Mouse (Mus musculus): ENCODE results near the gene Pdzrn3. TPM values are rescaled to one million over a fixed set of nuclear protein-coding genes. Genes with fewer than 3 reads are reported as not detected.

Pdzrn3 gene
- polyA plus RNA-seq, 1 experiment from 2014 or later, result 16.5 TPM

DNA sequence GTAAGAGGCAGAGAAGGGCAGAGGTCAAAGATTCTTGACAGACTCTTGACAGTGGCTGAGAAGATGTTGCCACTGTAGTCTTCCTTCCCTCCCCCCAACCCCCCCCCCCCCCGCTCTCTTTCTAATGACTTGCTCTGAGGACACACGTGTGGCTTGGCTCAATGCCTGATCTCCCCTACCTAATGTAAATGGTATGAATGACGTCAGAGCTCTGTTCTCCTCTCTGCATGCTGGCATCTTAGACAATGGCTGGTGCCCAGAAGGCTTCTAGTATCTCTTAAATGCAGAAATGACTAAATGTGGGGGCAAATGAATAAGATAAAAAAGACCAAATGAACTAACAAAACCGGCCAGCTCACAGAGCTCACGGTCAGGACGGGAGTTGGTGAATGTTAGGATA is 49.2 kb downstream of the Pdzrn3 start:
- ATAC-seq (ENCODE audit: insufficient number of reproducible peaks, insufficient read depth, low FRiP score, low read depth), result no peak

DNA sequence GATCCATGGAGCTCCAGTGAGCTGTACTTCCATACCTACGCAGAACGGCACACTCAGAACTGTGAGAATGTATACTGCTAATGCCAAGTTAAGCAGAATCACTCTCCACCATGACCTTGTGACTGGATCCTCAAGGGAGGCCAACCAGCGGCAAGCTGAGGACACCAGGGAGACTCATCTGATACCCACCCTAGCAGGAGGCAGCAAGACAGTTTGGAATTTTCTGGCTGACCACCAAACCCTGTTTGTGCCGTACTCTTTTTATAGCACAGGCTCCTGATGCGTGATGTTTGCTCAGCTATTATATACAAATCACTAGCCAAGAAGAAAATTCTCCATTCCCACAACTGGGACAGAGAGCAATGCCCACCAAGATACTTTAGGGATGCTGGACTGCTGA is 50.0 kb downstream of the Pdzrn3 start:
- Histone ChIP-seq H3K4me3 (ENCODE audit: control insufficient read depth in 1 of 2, insufficient read depth in 1 of 2, low read depth in 1 of 2, low read length in 2 of 2) (no peak overlapping the region), H3K27me3 (ENCODE audit: control insufficient read depth, insufficient read depth, low read length) (no peaks in the 10 kb centered on the region), H3K9ac (ENCODE audit: low read length) (no peak overlapping the region), H3K36me3 (ENCODE audit: control insufficient read depth, insufficient read depth, low read length) (no peaks in the 10 kb centered on the region), H3K27ac (replicated peaks in 1 of 2; ENCODE audit: control insufficient read depth in 1 of 2, insufficient read depth in 1 of 2, low read depth in 2 of 2, low read length in 2 of 2) (peak overlapping the region; percentile 23 to 77), H3K4me1 (ENCODE audit: control insufficient read depth in 2 of 2, insufficient read depth in 2 of 2, low read length in 2 of 2) (peaks cover 39 to 68% of the 10 kb centered on the region in 2 experiments), H3K9me3 (ENCODE audit: control insufficient read depth, low read length) (no peaks in the 10 kb centered on the region), H3K4me2 (ENCODE audit: low read length) (peak overlapping the region; percentile 10; the same call in 1 of the 2 replicates)
- ATAC-seq (ENCODE audit: insufficient number of reproducible peaks, insufficient read depth, low FRiP score, low read depth), result 0 out of 2 replicates have a peak, but pooled peaks have one; percentile 48
- 36% methylated on average over 5 of the region's 5 CpGs for WGBS

More for the DNA sequence above, 49.2 kb downstream of the Pdzrn3 start:
- Histone ChIP-seq H3K27ac (replicated peaks in 1 of 2; ENCODE audit: control insufficient read depth in 1 of 2, insufficient read depth in 1 of 2, low read depth in 2 of 2, low read length in 2 of 2) (peak overlapping the region; percentile 77 to 86), H3K9ac (ENCODE audit: low read length) (no peak overlapping the region), H3K4me3 (ENCODE audit: control insufficient read depth in 1 of 2, insufficient read depth in 1 of 2, low read depth in 1 of 2, low read length in 2 of 2) (no peak overlapping the region), H3K36me3 (ENCODE audit: control insufficient read depth, insufficient read depth, low read length) (no peaks in the 10 kb centered on the region), H3K4me1 (ENCODE audit: control insufficient read depth in 2 of 2, insufficient read depth in 2 of 2, low read length in 2 of 2) (peaks cover 41 to 74% of the 10 kb centered on the region in 2 experiments), H3K4me2 (ENCODE audit: low read length) (peak overlapping the region; percentile 8; the same call in 1 of the 2 replicates), H3K9me3 (ENCODE audit: control insufficient read depth, low read length) (no peaks in the 10 kb centered on the region), H3K27me3 (ENCODE audit: control insufficient read depth, insufficient read depth, low read length) (no peaks in the 10 kb centered on the region)
- 21% methylated on average over 6 of the region's 6 CpGs for WGBS

DNA sequence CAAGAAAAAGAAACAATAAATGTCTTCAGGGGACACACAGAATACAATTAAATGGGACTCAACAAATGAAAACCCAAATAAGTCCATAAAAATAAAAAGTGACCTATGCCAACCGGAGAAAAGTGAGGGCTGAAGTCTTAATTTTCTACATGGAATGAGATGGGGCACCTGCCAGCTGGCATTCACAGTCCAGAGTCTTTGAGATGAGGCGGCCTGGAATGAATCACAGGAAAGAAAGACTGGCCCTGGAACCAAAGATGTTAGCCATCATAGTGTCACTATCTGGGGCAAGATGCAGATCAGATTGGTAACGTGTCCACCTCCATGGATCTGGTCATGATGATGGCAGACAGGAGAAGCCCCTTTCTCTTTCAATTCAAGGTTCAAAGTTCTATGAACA is 50.5 kb downstream of the Pdzrn3 start:
- WGBS, result 79% methylated on average over 3 of the region's 3 CpGs
- H3K4me2 ChIP-seq (ENCODE audit: low read length), result no peak overlapping the region
- ATAC-seq (ENCODE audit: insufficient number of reproducible peaks, insufficient read depth, low FRiP score, low read depth), result no peak
- H3K4me3 ChIP-seq (ENCODE audit: control insufficient read depth in 1 of 2, insufficient read depth in 1 of 2, low read depth in 1 of 2, low read length in 2 of 2), result no peak overlapping the region
- peaks cover 38 to 63% of the 10 kb centered on the region in 2 experiments for H3K4me1 ChIP-seq (ENCODE audit: control insufficient read depth in 2 of 2, insufficient read depth in 2 of 2, low read length in 2 of 2)
- no peaks in the 10 kb centered on the region for H3K36me3 ChIP-seq (ENCODE audit: control insufficient read depth, insufficient read depth, low read length)
- H3K27me3 ChIP-seq (ENCODE audit: control insufficient read depth, insufficient read depth, low read length), result no peaks in the 10 kb centered on the region
- no peaks in the 10 kb centered on the region for H3K9me3 ChIP-seq (ENCODE audit: control insufficient read depth, low read length)
- H3K9ac ChIP-seq (ENCODE audit: low read length), result no peak overlapping the region
- H3K27ac ChIP-seq (replicated peaks in 1 of 2; ENCODE audit: control insufficient read depth in 1 of 2, insufficient read depth in 1 of 2, low read depth in 2 of 2, low read length in 2 of 2), result peak overlapping the region; percentile 23 to 77

DNA sequence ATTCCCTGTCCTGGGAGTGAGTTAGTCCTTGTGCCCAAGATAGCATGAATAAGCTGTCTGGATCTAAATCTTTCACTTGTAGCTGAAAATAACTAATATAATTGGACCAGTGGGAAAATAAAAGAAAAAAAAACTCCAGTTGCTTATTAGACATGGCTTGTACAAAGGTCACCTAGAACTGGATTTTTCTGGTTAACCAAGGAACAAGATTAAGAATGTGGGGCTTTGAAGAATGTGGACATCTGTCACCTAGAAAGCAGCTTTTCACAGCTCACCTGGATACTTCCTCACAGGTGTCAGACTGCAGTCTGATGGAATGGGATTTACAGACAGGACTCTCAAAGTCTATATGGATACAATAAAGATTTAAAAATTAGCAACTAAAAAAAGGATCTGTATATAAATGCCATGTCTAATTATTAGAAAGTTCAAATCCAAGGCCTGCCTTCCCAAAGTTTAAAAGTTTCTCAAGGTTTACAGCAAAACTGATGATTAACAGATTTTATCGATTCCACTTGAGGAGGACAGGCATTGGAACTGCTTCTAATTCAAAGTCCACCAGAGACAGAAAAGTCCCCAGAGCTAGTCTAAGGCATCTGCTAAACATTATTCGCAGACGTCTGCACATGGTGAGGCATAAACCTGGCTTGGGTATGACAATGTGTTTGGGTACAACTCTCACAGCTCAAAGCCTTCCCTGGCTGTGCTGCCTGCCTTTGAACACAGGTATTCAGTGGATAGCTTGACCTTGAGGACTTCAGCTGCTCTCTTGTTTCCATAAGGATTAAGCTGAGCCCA is 51.7 kb downstream of the Pdzrn3 start:
- Histone ChIP-seq H3K4me1 (ENCODE audit: control insufficient read depth in 2 of 2, insufficient read depth in 2 of 2, low read length in 2 of 2) (peaks cover 26 to 52% of the 10 kb centered on the region in 2 experiments), H3K36me3 (ENCODE audit: control insufficient read depth, insufficient read depth, low read length) (no peaks in the 10 kb centered on the region), H3K9me3 (ENCODE audit: control insufficient read depth, low read length) (no peaks in the 10 kb centered on the region), H3K4me3 (ENCODE audit: control insufficient read depth in 1 of 2, insufficient read depth in 1 of 2, low read depth in 1 of 2, low read length in 2 of 2) (no peak overlapping the region), H3K4me2 (ENCODE audit: low read length) (no peak overlapping the region), H3K27ac (replicated peaks in 1 of 2; ENCODE audit: control insufficient read depth in 1 of 2, insufficient read depth in 1 of 2, low read depth in 2 of 2, low read length in 2 of 2) (peak overlapping the region in 1 of 2 experiments; percentile 6; a peak in 1 of 4 replicates), H3K27me3 (ENCODE audit: control insufficient read depth, insufficient read depth, low read length) (no peaks in the 10 kb centered on the region), H3K9ac (ENCODE audit: low read length) (no peak overlapping the region)
- no peak for ATAC-seq (ENCODE audit: insufficient number of reproducible peaks, insufficient read depth, low FRiP score, low read depth)
- WGBS, result 78% methylated on average over 3 of the region's 3 CpGs

DNA sequence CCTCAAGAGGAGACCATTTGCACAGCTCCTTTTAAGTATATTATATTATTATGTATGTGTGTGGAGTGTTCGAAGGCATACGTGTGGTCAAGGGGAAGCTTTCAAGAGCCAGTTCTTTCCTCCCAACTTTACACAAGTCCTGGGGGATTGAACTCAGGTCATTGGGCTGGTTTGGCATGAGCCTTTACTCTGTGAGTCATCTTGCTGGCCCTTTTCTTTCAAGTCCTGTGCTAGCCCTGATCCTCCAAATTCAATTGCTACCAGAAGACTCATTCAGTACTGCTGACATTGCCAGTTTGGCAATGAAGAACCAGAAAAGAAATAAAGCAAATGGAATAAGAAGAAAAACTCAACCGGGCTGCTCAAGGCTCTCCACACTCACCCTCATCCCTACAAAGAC is 55.1 kb downstream of the Pdzrn3 start:
- no peak for ATAC-seq (ENCODE audit: insufficient number of reproducible peaks, insufficient read depth, low FRiP score, low read depth)
- H3K4me1 ChIP-seq (ENCODE audit: control insufficient read depth in 2 of 2, insufficient read depth in 2 of 2, low read length in 2 of 2), result peaks cover 15 to 44% of the 10 kb centered on the region in 2 experiments
- H3K36me3 ChIP-seq (ENCODE audit: control insufficient read depth, insufficient read depth, low read length), result no peaks in the 10 kb centered on the region
- 93% methylated on average over 3 of the region's 3 CpGs for WGBS
- no peaks in the 10 kb centered on the region for H3K9me3 ChIP-seq (ENCODE audit: control insufficient read depth, low read length)
- H3K9ac ChIP-seq (ENCODE audit: low read length), result no peak overlapping the region
- H3K4me3 ChIP-seq (ENCODE audit: control insufficient read depth in 1 of 2, insufficient read depth in 1 of 2, low read depth in 1 of 2, low read length in 2 of 2), result no peak overlapping the region
- H3K4me2 ChIP-seq (ENCODE audit: low read length), result no peak overlapping the region
- H3K27ac ChIP-seq (replicated peaks in 1 of 2; ENCODE audit: control insufficient read depth in 1 of 2, insufficient read depth in 1 of 2, low read depth in 2 of 2, low read length in 2 of 2), result no peak overlapping the region
- no peaks in the 10 kb centered on the region for H3K27me3 ChIP-seq (ENCODE audit: control insufficient read depth, insufficient read depth, low read length)

DNA sequence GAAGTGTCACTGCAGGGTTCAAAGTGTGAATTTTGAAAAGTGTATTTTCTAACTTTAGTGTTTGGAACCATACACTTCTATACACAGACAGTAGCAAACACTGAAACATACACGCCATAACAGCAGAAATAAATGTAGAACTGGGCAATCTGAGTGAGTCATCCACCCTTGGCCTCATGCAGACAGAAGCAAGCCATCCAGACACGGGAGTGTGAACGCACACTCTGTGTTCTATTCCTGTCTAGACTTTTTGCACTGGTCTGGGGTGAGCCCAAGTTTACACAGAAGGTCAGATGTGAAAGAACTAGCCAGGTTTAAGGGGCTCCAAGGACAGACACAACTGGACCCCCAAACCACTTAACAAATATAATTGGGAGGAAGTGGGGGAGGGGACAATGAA is 57.3 kb downstream of the Pdzrn3 start:
- Histone ChIP-seq H3K27me3 (ENCODE audit: control insufficient read depth, insufficient read depth, low read length) (no peaks in the 10 kb centered on the region), H3K4me1 (ENCODE audit: control insufficient read depth in 2 of 2, insufficient read depth in 2 of 2, low read length in 2 of 2) (peaks cover 9 to 33% of the 10 kb centered on the region in 2 experiments), H3K9ac (ENCODE audit: low read length) (no peak overlapping the region), H3K9me3 (ENCODE audit: control insufficient read depth, low read length) (no peaks in the 10 kb centered on the region), H3K4me2 (ENCODE audit: low read length) (no peak overlapping the region), H3K4me3 (ENCODE audit: control insufficient read depth in 1 of 2, insufficient read depth in 1 of 2, low read depth in 1 of 2, low read length in 2 of 2) (no peak overlapping the region), H3K36me3 (ENCODE audit: control insufficient read depth, insufficient read depth, low read length) (no peaks in the 10 kb centered on the region), H3K27ac (replicated peaks in 1 of 2; ENCODE audit: control insufficient read depth in 1 of 2, insufficient read depth in 1 of 2, low read depth in 2 of 2, low read length in 2 of 2) (peak overlapping the region; percentile 33 to 64; a peak in 2 of 4 replicates)
- ATAC-seq (ENCODE audit: insufficient number of reproducible peaks, insufficient read depth, low FRiP score, low read depth), result no peak
- WGBS, result 21% methylated on average over 3 of the region's 3 CpGs

DNA sequence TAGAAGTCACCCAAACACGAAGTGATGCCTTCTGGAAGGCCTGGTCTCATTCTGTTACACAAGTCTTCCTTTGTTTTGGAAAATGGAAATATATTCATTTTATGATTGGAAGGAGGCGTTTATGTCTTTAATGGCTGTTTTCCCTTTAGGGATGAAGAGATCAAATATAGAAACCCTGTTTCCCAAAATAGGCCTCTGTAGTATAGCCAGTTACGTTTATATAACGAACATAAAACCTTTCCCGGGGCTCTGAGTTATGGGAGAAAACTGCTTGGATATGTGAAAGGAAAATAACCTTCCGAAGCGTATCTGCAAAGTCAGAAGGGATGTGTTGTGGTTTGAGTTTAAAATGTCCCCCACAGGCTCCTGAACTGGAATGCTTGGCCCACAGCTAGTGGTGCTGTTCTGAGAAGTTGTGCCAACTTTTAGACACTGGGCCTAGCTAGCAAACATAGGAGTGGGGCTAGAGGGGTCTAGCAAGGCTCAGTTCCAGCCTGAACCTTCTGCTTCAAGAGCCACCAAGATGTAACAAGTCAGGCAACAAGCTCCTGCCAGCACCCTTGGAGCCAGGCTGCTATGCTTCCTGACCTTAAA is 58.2 kb downstream of the Pdzrn3 start:
- H3K36me3 ChIP-seq (ENCODE audit: control insufficient read depth, insufficient read depth, low read length), result no peaks in the 10 kb centered on the region
- H3K9ac ChIP-seq (ENCODE audit: low read length), result no peak overlapping the region
- 68% methylated on average over 7 of the region's 7 CpGs for WGBS
- H3K4me2 ChIP-seq (ENCODE audit: low read length), result no peak overlapping the region
- H3K4me1 ChIP-seq (ENCODE audit: control insufficient read depth in 2 of 2, insufficient read depth in 2 of 2, low read length in 2 of 2), result peaks cover 9 to 31% of the 10 kb centered on the region in 2 experiments
- no peak for ATAC-seq (ENCODE audit: insufficient number of reproducible peaks, insufficient read depth, low FRiP score, low read depth)
- H3K9me3 ChIP-seq (ENCODE audit: control insufficient read depth, low read length), result no peaks in the 10 kb centered on the region
- no peaks in the 10 kb centered on the region for H3K27me3 ChIP-seq (ENCODE audit: control insufficient read depth, insufficient read depth, low read length)
- no peak overlapping the region for H3K4me3 ChIP-seq (ENCODE audit: control insufficient read depth in 1 of 2, insufficient read depth in 1 of 2, low read depth in 1 of 2, low read length in 2 of 2)
- peak overlapping the region; percentile 1 to 64; a peak in 1 of 4 replicates for H3K27ac ChIP-seq (replicated peaks in 1 of 2; ENCODE audit: control insufficient read depth in 1 of 2, insufficient read depth in 1 of 2, low read depth in 2 of 2, low read length in 2 of 2)
